Mouse (Mus musculus) gastrocnemius, postnatal 36 days (tissue): ENCODE data around the gene Suv39h1. TPM values are rescaled to one million over a fixed set of nuclear protein-coding genes. Genes with fewer than 3 reads are reported as not detected.
"Not testable (repeated sequence)": the region's sequence is repeated elsewhere in the genome, so short reads cannot be mapped to it uniquely, and the experiment has no call there.

Experiments used
- DNase-seq, 2 experiments: peaks; one replicate each; pipeline ENCODE4 v3.0.0; 2022
- intact Hi-C: fragments of 180-260 bp; cut with DNase I; formaldehyde crosslinking; loops from one replicate; pipeline ENCODE4 v1.15.1; 2025
- long read RNA-seq, 2 experiments: library from polyadenylated mRNA; stranded (forward); transcript quantifications; one replicate each; pipeline ENCODE4 v2.0.0; 2021
- total RNA-seq, 2 experiments: library from RNA; stranded (reverse); gene quantifications; 2 replicates each; pipeline ENCODE4 v1.2.3; 2021

Suv39h1 gene
- 1 to 10 TPM; 3.9 to 5.7 TPM for total RNA-seq
- long read RNA-seq, experiment 1: 0 reads
- long read RNA-seq, experiment 2, partial matches to known transcripts: 0 of 1 reads
- long read RNA-seq, experiment 2, other reads (novel, unspliced or antisense): 1 of 1 reads

DNA sequence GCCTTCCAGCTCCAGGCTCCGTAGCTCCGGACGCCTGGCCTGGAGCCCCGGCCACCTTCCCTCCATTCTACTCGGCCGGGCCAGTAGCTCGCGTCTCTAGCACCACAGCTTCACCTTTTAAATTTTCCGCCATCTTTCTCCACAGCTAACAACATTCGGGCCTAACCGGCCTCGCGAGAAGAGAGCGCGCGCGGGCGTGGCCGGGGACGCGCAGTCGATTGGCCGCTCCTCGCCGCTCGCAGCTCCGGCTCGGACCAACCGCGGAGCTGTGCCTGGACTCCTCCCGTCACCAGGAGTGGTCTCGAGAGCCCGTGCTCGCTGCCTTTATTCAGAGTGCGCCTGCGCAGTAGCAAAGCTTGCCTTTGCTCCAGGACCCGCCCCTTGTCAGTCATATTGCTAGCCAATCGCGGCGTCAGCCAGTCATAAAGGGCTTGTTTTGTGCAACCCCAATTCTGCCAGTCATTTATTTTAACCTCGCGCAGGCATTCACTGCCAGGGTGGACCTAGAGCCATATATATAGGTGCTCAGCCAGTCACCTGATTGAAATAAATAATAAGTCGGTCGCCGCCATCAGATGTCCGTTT lies at the start of gene Suv39h1:
Gene Suv39h1 (minus strand): TSS at position 331 of the 585 bp plus-strand sequence.
- intact Hi-C loops: no loop called here
- DNase-seq: peak; percentile 80 to 87

DNA sequence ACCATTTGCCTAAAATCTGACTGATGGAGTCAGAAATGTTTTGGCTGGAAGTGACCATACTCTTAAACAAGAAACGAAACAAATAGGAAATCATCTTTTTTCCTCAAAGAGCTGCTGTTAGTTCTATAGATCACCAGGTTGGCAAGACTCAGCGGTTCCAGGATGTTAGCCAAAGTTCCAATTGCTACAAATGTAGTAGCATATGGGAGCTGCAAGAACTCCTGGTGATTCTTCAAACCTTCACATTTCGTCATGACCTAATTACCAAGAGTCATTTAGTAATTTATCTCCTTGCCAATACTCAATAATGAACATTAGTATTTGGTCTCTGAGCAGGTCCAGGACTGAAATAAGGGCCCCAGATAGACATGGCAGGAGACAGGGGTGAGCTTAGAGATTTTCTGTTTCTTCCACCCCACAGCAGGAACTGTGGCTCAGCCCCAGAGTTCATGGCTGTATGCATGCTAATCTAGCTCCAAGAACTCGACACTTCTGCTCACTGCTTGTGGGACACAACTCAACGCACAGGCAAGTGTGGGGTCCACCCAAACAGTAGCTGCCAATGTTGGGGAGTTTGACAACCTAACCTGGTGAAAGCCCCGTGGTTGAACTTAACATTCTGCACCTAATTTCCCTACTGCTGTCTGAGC lies 49.4 kb upstream of the Suv39h1 start:
- no peak for DNase-seq
- intact Hi-C loops: no loop called here

DNA sequence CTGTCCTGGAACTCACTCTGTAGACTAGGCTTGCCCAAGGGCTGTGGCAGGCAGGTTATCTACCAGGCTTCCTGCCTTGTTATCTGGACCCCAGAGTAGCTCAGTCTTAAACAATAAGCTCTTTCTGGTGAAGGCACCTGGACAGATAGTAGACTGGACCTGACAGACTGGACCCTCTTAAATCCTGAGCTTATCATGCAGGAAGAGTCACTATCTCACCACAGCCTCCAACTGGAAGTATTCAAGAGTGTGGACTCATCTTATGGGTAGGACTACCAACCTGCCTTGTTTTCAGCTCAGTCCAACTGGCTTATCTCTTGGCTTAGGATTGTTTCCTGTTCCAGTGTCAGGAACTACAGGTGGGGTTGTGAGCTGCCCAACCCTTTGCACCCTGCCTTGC lies 42.7 kb upstream of the Suv39h1 start:
- no peak for DNase-seq
- intact Hi-C loops: no loop called here

DNA sequence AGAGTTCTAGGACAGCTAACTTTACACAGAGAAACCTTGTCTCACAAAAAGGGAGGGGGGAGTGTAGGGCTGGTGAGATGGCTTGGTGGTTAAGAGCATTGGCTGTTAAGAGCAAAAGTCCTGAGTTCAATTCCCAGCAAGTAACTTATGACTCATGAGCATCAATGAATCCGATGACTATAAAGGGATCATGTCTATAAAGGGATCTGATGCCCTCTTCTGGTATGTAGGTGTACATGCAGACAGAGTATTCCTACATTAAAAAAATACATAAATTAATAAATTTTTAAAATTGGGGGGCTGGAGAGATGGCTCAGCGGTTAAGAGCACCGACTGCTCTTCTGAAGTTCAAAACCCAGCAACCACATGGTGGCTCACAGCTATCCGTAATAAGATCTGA lies 40.7 kb upstream of the Suv39h1 start:
- intact Hi-C loops: no loop called here

DNA sequence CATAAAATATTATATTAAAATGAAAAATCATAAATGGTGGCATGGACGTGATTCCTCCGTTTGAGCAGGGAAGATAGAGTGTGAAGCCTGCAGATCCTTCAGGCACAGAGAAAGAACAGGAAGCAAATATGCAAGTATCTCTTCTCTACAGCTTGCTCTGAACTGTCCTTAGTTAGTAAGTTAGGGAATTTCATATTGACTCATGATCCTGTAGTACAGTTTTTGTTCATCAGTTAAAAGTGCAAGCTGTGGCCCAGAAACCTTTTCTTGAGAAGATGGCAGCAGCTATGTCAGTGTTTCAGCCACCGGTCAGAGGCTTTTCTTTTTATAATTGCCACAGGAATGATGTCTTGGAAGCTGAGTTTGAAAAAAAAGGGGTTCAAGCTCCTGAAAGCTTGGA lies 30.5 kb upstream of the Suv39h1 start:
- intact Hi-C loops: no loop called here
- DNase-seq: no peak

More for the DNA sequence above, 40.7 kb upstream of the Suv39h1 start:
- DNase-seq: no peak

DNA sequence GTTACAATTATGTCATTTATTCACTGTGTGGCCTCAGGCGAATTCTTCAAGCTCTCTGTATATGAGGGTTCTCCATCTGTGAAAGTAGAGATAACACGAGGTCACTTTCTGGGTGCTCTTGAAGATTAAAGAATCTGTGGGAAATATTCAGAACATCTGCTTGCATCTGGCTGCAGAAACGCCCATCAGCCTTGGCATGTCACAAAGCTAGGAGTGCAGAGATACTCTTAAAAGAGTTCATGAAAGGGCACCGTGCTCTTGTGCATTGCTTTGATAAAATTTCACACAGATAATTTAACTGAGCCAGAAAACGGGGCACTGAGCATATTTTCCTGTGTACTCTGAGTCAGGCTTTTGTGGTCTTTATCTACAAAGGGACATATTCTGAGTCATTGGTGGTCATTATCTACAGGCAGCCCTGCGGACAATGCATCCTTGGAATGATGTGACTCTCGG lies 27.7 kb upstream of the Suv39h1 start:
- intact Hi-C loops: no loop called here
- DNase-seq: no peak

DNA sequence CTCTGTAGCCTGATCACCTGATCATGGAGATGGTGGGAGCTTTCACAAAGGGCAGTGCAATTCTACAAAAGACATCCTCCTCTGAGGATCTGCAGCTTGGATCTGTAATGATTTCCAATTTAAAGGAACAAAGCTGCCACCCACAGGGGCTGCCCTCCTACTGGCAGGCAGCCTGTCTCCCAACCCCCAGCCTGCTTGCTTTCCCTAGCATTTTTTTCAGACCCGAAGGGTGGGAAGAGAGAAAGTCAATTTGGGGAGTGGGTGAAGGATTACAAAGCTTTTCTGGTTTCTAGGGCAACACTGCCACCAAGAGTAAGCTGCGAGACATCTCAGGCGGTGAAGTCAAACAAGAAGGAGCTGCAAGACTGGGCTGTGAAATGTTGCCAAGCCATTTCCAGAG lies 26.5 kb upstream of the Suv39h1 start:
- intact Hi-C loops: no loop called here
- no peak for DNase-seq

DNA sequence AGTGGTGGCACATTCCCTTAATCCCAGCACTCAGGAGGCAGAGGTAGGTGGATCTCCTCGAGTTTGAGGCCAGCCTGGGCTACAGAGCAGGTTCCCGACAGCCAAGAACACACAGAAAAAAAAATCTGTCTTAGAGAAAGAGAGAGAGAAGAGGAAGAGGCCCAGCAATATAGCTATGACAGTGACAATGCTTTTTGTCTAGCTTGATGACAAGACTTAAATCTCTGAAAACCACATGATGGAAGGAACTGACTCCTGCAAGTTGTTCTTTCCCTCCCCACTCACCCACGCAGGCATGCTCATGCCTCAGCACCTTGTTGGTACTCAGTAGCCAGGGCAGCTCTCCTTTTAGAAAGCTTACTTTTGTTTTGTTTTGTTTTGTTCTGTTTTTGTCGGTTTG lies 24.9 kb upstream of the Suv39h1 start:
- DNase-seq: no peak
- intact Hi-C loops: loop anchor here (10.0 kb wide), 1 partner anchor 155 kb away; the partner anchor contains the start of gene Ftsj1

DNA sequence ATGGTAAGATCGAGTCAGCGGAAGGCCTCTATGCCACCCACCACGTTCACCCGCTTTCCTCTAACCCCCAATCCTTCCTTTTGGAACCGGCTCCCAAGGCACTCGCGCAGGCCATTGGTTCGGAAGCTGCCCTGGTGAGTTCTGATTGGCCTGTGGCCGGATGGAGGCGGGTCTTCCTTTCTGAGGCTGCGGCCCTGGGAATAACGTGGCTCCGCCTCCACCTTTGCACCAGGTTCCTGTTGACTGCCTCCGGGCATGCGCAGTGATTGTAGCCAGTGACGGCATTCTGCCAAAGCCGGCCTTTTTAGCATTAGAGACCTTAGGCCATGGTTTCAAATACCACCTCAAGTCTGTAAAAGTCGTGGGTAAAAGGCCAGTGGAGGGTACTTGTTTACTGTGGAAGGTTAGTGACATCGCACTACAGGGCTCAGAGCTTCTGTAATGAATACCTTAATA lies 22.3 kb upstream of the Suv39h1 start:
- DNase-seq: peak; percentile 92 to 96
- intact Hi-C loops: loop anchor here (10.0 kb wide), 1 partner anchor 158 kb away; the partner anchor contains the start of gene Ftsj1

DNA sequence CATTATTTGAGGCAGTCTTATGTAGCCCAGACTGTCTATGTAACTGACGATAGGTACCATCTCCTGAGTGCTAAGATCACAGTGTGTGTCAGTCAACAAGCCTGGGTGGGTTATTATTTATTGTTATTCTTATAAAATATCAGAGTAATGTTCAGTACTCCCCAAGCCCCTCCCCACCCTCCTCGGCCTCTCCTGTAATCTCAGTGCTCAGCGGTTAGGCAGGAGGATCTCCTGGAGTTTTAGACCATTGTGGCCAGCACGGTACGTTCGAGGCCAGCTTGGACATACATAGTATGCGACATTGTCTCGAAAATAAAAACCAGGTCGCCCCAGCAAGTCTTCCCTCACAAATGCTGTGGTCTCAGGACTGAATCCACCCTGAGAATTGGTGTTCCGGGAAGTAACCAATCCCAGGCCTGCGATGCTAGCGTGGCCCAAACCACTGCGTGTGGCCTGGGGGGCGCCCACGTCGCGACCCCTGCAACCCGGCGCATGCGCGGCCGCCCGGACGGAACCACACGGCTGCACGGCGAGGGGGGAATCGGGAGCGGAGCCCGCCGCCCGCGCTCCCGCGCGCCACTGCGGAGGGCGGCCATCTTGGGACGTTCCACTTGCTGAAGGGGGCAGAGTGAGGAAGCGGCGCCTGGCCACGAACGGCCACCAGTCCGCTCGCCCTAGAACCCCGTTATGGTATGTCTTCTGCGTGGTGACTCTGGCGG lies 21.7 kb upstream of the Suv39h1 start:
- DNase-seq: peak in 1 of 2 experiments; percentile 73
- intact Hi-C loops: loop anchor here (10.0 kb wide), 1 partner anchor 159 kb away; the partner anchor contains the start of gene Ftsj1

DNA sequence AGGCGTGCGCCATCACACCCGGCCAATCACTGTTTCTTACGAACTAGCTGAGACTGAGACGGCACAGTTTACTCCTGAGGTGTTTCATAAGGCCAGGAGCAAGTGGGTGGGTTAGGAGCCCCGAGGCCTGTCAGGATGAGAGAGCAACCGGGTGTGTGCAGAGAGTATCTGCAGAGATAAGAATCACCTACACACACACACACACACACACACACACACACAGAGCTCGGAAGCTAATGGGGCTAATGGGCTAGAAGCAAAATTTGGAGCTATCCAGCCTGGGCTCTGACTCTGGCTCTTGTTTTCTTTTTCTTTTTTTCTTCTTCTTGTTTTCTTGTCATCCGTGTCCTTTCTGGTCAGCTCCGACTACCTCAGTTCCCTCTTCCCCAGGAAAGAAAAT lies 21.0 kb upstream of the Suv39h1 start:
- no peak for DNase-seq
- intact Hi-C loops: loop anchor here (10.0 kb wide), 1 partner anchor 159 kb away; the partner anchor contains the start of gene Ftsj1

DNA sequence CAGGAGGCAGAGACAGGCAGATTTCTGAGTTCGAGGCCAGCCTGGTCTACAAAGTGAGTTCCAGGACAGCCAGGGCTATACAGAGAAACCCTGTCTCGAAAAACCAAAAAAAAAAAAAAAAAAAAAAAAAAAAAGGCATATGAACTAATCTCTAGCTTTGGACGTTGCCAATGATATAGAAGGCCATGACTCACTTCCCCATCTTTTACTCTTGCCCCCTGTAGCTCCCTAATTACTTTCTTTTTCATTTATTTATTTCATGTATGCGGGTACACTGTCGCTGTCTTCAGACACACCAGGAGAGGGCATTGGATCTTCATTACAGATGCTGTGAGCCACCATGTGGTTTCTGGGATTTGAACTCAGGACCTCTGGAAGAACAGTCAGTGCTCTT lies 16.4 kb upstream of the Suv39h1 start:
- not testable (repeated sequence) for DNase-seq
- intact Hi-C loops: loop anchor here (10.0 kb wide), 1 partner anchor 164 kb away; the partner anchor contains the start of gene Ftsj1

DNA sequence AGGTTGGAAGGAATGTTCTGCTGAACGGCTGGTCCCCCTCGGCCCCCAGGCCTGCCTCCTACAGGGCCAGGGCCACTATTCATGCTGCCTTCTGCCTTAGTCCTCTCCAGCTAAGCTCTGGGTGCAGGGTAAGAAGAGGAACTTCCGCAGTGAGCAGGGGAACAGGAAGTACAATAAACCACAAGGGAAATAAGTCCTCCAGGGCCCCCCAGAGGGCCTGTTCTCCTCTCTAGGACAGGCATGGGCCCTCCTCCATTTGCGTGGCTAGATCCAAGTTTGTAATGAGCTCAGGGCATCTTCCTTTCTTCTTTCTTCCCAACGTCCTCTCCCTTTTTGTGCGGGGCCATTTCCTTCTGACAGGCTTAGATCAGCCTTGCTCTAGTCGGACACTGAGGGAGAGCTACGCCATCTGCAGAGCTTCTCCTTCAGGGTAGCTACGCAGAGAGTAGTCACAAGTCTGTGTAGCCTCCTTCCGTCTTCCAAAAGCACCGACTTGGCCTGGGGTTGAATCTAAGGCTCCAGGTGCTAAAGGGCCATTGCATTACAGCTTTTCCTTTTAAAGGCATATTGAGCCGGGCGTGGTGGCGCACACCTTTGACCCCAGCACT lies 15.9 kb upstream of the Suv39h1 start, which contains the start of gene Was:
Gene Was (minus strand): TSS at position 153 of the 608 bp plus-strand sequence.
- DNase-seq: peak in 1 of 2 experiments; percentile 7
- intact Hi-C loops: loop anchor here (10.0 kb wide), 1 partner anchor 164 kb away; the partner anchor contains the start of gene Ftsj1

DNA sequence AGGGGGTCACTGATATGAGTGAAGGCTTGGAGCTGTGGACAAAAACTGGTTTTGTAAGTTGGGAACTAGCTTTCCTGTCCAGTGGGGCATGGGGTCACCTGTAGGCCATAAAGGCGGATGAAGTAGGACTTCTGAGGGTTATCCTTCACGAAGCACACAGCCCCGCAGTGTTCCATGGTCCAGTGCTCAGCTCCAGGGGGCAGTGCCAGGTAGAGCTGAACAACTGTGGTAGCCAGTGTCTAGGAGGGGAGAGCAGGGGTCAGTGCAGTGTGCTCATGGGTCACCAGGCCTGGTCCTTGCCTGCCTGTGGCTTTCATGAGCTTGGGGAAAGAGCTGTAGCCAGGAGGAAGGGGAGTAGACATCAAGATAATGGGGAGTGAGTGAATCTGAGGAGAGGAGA lies 15.2 kb upstream of the Suv39h1 start:
- intact Hi-C loops: loop anchor here (10.0 kb wide), 1 partner anchor 165 kb away; the partner anchor contains the start of gene Ftsj1
- DNase-seq: no peak

DNA sequence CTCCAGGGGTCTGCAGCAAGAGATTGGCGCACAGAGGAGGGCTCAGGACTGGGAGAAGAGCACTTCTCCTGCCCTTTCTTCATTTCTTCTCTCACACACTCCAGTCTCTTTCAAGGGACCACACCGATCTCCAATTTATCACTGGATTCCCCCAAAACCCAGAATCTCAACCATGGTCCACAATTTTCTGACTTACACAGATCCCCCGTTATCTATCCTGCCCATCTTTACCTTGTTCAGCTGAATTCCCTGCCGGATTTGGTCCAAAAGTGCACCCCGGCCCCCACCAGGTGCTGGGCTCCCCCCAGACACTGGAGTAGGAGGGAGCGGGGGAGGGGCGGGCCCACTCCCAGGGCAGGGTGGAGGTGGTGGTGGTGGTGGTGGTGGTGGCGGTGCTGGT lies 11.1 kb upstream of the Suv39h1 start:
- no peak for DNase-seq
- intact Hi-C loops: no loop called here

DNA sequence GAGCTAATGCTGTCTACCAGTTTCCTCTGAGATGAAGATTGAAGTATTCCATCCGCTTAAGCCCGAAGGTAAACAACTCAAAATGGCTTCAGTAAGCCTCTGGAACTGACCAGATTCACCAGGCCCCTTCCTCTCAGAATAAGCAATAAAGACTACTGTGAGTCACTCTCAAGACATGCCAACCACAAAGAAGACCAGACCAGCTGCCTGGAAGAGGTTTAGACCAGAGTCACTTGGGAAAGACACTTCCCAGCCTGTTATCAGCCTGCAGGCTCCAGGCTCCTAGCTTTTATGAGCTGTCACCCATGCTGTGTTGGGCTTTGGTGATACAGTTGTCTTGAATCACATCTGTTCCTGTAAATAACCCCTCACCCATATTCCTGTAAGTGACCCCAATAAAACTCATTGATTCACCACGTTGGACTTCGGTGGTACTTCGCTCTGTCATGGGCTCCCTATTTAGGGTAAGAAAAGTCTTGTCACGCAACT lies 10.3 kb upstream of the Suv39h1 start:
- intact Hi-C loops: no loop called here
- DNase-seq: no peak

DNA sequence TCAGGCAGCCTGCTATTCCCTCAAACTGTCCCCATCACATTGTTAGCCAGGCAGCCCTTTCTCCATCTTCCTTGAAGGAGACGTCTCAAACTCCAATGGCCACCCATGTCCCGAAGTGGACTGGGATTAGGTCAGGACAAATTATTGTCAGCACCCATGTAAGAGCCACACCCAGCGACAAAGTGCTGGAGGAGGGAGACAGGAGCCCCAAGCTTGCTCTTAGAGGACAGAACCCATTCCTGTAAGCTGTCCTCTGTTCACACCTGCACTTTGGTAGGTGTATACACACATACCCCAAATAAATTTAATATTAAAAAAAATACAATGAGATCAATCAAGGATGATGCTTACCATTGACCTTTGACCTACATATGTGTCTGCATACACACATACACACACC lies 544 bp upstream of the Suv39h1 start:
- no peak for DNase-seq
- intact Hi-C loops: no loop called here

DNA sequence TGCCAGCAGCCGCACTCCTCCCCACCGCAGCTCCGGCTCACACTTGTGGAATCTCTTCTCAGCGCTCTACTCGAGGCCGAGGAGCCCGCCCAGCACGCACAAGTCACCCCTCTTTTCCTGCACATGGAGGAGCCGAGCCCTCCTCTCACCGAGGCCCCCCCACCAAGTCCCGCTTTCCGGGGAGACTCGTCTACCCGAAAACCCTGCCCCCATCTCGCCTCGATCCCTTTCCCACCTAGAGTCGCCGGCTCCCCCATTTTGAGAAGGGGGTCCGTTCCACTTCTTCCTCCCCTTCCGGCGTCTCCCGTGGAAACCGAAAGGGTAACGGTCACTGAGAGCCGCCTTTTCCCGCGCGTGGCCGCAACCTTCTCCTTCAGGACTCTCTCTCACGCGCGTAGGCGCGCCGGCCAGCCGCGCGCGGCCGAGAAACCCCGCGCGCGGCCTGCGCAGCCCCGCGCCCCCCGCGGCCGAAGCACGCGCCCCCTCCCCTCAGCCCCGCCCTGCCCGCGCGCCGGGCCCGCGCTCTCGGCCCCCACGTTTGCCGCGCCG lies 605 bp downstream of the Suv39h1 start:
- intact Hi-C loops: no loop called here
- no peak for DNase-seq

DNA sequence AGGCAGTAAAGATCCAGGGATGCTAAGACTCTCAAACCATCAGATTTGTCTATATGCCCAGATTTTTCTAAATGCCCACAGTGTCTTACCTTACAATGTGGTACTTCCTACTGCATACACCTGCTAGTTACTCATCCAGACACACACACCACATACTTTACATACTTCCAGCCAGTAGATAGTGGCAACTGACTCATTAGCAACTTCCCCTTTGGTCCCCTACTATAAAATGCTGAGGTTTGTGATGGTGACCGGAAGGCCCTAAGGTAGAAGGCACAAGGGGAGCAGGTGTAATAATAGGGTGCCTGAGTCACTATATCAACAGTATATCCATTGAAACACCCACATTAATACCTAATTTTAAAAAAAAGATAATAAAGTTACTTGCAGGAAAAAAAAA lies 5.4 kb downstream of the Suv39h1 start:
- no peak for DNase-seq
- intact Hi-C loops: no loop called here
